Mouse (Mus musculus) E14TG2a.4 (cell line): ENCODE data around the gene Nicn1.

ENCODE experiments used
- CTCF ChIP-seq: conservative IDR thresholded peaks from 2 replicates; pipeline ENCODE4 v1.5.1; 2014; ENCODE audit warnings: low read length
- NANOG ChIP-seq: IDR thresholded peaks from 2 replicates; pipeline ENCODE4 v1.6.1; 2014; ENCODE audit warnings: borderline replicate concordance, low read length, mixed read lengths
- POU5F1 ChIP-seq: IDR thresholded peaks from 2 replicates; pipeline ENCODE4 v1.6.1; 2014; ENCODE audit warnings: low read length, borderline replicate concordance

GRCm38 (mm10) chr9:108280071-108280828 is 10.0 kb upstream of the Nicn1 start:
- no peak for TF ChIP-seq CTCF
- TF ChIP-seq NANOG, result no peak
- TF ChIP-seq POU5F1, result no peak
